Mouse (Mus musculus): ENCODE data around the gene Ltc4s.

Ltc4s gene

DNA sequence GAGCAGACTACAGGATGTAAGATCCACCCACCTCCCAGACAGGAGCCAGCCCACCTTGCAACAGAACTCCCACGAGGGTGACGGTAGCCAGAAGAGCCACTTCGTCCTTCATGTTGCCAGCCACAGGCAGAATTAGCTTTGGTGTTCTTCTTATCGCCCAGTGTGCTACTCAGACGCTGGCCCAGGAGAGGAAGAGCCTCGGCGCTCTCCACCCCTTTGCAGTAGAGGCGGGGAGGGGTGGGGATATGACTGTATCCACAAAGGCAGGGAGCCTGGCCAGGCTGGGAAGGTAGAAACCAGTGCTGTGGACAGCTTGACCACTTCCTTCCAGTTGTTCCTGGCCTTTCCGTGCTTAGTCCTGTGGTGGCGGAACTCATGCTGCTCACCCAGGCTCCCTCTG lies at the start of gene Ltc4s:
Ltc4s (minus strand) TSS at position 293 of the 400 bp plus-strand sequence.
- no peak for DNase-seq

- no peak for DNase-seq
Measured at GRCm38 (mm10) chr11:50286428-50286827, 48.0 kb upstream of the Ltc4s start.

DNA sequence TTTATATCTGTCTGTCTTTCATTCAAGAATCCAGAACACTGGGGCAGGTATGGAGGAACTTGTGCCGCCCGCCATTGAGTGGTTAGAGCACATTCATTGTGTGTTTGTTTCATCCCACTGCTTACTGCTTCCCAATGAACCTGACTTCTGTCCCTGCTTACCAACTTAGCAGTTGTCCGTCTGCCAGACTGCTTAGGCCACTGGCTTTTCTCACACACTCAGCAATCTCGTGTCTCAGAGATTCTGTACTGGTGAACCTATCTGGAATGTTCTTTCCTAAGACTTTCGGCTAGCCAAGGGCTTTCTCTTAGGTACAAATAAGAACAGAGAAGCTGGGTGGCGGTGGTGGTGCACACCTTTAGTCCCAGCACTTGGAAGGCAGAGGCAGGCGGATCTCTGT lies 47.3 kb upstream of the Ltc4s start:
- DNase-seq = no peak

- no peak for DNase-seq
Measured at GRCm38 (mm10) chr11:50285263-50285662, 46.8 kb upstream of the Ltc4s start.

- DNase-seq = peak; percentile 0
Measured at GRCm38 (mm10) chr11:50280053-50280452, 41.6 kb upstream of the Ltc4s start.

GRCm38 (mm10) chr11:50279005-50279404 lies 40.6 kb upstream of the Ltc4s start:
- no peak for DNase-seq

GRCm38 (mm10) chr11:50277706-50278105 lies 39.3 kb upstream of the Ltc4s start:
- no peak for DNase-seq

- DNase-seq = no peak
Measured at GRCm38 (mm10) chr11:50277025-50277424, 38.6 kb upstream of the Ltc4s start.

- no peak for DNase-seq
Measured at GRCm38 (mm10) chr11:50275568-50276151, 37.2 kb upstream of the Ltc4s start.

- DNase-seq = no peak
Measured at GRCm38 (mm10) chr11:50275077-50275476, 36.7 kb upstream of the Ltc4s start.

DNA sequence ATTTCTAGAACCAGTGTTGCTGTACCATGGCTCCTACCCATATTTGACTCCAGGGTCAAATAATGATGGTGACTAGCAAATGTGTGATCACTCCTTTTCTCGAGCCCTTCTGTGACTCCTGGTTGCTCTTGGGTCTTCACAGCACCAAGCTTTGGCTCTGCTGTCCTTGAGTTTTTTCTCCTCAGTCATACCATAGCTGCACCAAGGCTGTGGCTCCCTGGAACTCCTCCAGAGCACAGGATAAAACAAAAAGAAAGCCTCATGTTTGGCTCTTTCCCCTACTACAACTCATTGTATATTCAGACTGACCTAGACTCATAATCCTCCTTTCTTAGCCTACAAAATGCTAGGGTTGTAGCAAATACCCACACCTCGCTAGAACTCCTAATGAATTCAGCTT lies 34.4 kb upstream of the Ltc4s start:
- DNase-seq = no peak

- no peak for DNase-seq
Measured at GRCm38 (mm10) chr11:50269885-50270284, 31.5 kb upstream of the Ltc4s start.

DNA sequence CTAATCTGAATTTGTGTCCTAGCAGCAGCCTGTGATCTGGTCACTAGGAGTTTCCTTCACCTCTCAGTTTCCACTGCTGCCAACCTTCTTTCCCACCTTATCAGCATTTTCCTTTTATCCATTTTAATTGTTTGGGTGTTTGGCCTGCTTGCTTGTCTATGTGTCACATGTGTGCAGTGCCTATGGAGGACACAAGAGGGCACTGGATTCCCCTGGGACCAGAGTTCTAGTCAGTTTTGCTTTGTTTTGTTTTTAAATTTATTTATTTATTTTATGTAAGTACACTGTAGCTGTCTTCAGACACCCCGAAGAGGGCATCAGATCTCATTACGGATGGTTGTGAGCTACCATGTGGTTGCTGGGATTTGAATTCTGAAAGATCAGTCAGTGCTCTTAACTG lies 30.7 kb upstream of the Ltc4s start:
- DNase-seq = peak; percentile 61

DNA sequence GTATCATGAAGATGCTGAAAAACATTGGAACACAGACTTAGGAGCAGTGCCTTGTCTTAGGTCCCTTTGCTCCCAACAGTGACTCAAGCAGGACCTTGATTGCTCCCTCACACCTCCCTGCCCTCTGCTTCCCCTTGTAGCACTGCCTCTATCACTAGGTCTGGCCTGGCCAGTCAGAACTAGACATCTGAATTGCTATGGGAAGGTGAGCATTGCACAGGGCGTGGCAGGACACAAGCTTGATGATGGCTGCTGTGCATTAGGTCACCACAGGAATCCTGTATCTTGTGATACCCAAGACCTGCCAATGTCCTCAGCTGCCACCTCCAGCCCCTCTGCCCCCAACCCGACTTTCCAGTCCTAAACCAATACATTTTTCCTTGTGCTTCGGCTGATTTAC lies 28.6 kb upstream of the Ltc4s start:
- no peak for DNase-seq

GRCm38 (mm10) chr11:50265931-50266330 lies 27.5 kb upstream of the Ltc4s start:
- peak; percentile 45 for DNase-seq

- DNase-seq = peak; percentile 64
Measured at GRCm38 (mm10) chr11:50263198-50263597, 24.8 kb upstream of the Ltc4s start.

DNA sequence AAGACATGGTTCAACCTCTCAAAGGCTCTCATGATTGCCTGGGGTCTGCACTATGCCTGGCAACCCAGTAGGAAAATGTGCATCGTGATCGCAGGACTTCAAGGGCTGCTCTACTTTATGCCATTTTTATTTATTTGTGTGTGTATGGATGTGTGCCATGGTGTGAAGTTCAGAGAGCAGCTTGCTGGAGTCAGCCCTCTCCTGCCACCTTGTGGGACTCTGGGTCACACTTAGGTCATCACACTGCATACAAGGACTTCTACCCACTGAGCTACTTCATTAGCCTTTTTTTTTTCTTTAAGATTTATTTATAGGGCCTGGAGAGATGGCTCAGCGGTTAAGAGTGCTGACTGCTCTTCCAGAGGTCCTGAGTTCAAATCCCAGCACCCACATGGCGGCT lies 23.6 kb upstream of the Ltc4s start:
- DNase-seq = peak; percentile 53

GRCm38 (mm10) chr11:50258310-50258709 lies 19.9 kb upstream of the Ltc4s start:
- DNase-seq = no peak

DNA sequence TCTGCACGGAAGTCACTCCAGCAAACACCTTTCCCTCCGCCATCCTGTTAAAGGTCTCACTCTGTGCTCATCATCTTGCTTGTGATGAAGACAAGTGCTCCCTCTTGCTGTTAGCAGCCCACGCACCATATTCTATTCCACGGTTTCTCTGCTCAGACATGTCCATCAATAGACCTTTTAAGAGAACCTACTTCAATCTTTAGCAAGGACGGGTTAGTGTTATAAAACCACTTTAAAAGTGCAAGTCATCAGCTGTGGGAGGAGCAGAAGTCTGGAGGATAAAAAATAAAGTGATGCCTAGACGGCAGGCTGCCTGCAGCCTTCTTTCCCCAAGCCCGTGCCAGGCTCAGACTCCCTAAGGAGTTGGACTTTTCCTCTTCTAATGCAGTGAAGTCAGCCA lies 18.2 kb upstream of the Ltc4s start:
- no peak for DNase-seq

- DNase-seq = peak; percentile 37
Measured at GRCm38 (mm10) chr11:50254010-50254580, 15.7 kb upstream of the Ltc4s start.

DNA sequence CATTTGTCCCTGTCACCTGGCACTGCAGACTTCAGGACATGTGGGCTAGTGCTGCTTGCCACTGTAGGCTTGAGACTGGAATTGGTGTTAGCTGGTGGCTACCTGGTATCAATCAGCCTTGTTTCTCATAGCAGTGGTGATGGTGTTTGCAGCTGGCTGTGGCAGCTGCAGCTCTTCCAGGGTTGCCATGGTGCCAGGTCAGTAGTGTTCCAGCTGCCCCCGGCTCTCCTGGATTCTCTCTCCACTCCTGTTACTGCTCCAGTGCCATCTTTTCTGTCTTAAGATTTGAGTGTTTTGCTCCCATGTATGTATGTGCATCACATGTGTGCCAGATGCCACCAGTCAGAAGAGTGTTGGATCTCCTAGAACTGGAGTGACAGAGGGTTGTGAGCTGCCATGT lies 15.0 kb upstream of the Ltc4s start:
- DNase-seq = no peak

GRCm38 (mm10) chr11:50252684-50253265 lies 14.4 kb upstream of the Ltc4s start:
- no peak for DNase-seq

- peak; percentile 47 for DNase-seq
Measured at GRCm38 (mm10) chr11:50252166-50252565, 13.8 kb upstream of the Ltc4s start.

GRCm38 (mm10) chr11:50248473-50249171 lies 10.2 kb upstream of the Ltc4s start:
- no peak for DNase-seq
